Mouse (Mus musculus): ENCODE data around the gene Sectm1a. TPM values are rescaled to one million over a fixed set of nuclear protein-coding genes. Genes with fewer than 3 reads are reported as not detected.
"Not testable (repeated sequence)": the region's sequence is repeated elsewhere in the genome, so short reads cannot be mapped to it uniquely, and the experiment has no call there.

Sectm1a gene
- polyA plus RNA-seq, 1 experiment from 2014 or later = not detected

GRCm38 (mm10) chr11:121085181-121085580 lies 4.2 kb upstream of the Sectm1a start:
- no peak overlapping the region for H3K4me2 ChIP-seq
- H3K36me3 ChIP-seq (replicated peaks) = no peaks in the 10 kb centered on the region
- no peak overlapping the region for H3K4me3 ChIP-seq
- H3K4me1 ChIP-seq = no peaks in the 10 kb centered on the region
- no peaks in the 10 kb centered on the region for H3K27me3 ChIP-seq (replicated peaks)
- no peak for ATAC-seq (replicated peaks)
- 82% methylated on average over 5 of the region's 5 CpGs for WGBS
- no peak overlapping the region for H3K9ac ChIP-seq
- no peaks in the 10 kb centered on the region for H3K9me3 ChIP-seq
- H3K27ac ChIP-seq = no peak overlapping the region

GRCm38 (mm10) chr11:121082857-121083500 lies 2.0 kb upstream of the Sectm1a start:
- H3K27ac ChIP-seq = no peak overlapping the region
- H3K4me3 ChIP-seq = no peak overlapping the region
- H3K36me3 ChIP-seq (replicated peaks) = no peaks in the 10 kb centered on the region
- H3K4me1 ChIP-seq = no peaks in the 10 kb centered on the region
- H3K4me2 ChIP-seq = no peak overlapping the region
- ATAC-seq (replicated peaks) = no peak
- H3K27me3 ChIP-seq (replicated peaks) = no peaks in the 10 kb centered on the region
- no peaks in the 10 kb centered on the region for H3K9me3 ChIP-seq
- WGBS = 89% methylated on average over 6 of the region's 6 CpGs
- no peak overlapping the region for H3K9ac ChIP-seq

DNA sequence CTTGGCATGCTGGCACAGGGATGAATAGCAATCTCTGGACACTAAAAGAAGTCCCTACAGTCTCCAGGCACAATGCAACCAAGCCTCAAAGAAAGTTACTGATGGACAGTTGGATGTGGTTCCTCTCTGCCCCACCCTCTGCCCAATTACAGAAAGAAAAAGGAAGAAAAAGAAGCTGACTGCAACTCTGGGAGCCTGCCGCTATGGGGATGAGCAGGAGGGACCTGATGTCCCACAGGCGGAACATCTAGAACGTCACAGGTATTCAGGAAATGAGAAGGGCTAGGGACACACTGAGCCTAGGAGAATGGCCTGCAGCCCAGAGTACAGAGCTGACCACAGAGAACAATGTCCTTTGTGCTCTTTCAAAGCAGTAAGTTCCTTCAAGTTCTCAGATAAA lies 1.2 kb upstream of the Sectm1a start:
- Histone ChIP-seq H3K9ac (no peak overlapping the region), H3K9me3 (no peaks in the 10 kb centered on the region), H3K27me3 (replicated peaks) (no peaks in the 10 kb centered on the region), H3K4me2 (no peak overlapping the region), H3K27ac (no peak overlapping the region), H3K4me3 (no peak overlapping the region), H3K4me1 (no peaks in the 10 kb centered on the region), H3K36me3 (replicated peaks) (no peaks in the 10 kb centered on the region)
- 84% methylated on average over 3 of the region's 3 CpGs for WGBS
- ATAC-seq (replicated peaks) = no peak

DNA sequence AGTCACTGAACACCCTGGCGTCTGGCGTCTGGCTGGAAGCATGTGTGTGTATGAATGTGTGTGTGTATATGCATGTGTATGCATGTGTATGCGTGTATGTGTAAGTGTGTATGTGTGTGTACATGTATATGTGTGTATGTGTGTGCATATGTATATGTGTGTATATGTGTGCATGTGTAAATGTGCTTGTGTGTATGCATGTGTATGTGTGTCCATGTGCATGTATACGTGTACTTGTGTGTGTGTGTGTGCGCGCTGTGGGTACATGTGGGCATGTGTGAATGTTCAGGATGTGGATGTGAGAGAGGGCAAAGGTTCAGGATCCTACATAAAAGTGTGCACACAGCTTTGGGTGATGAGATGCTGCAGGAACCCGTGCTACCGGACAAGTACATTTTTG lies 690 bp downstream of the Sectm1a start:
- Histone ChIP-seq H3K4me3 (no peak overlapping the region), H3K27ac (no peak overlapping the region), H3K4me2 (no peak overlapping the region), H3K9me3 (no peaks in the 10 kb centered on the region), H3K4me1 (no peaks in the 10 kb centered on the region), H3K27me3 (replicated peaks) (no peaks in the 10 kb centered on the region), H3K36me3 (replicated peaks) (no peaks in the 10 kb centered on the region), H3K9ac (no peak overlapping the region)
- 94% methylated on average over 8 of the region's 8 CpGs for WGBS
- no peak for ATAC-seq (replicated peaks)

DNA sequence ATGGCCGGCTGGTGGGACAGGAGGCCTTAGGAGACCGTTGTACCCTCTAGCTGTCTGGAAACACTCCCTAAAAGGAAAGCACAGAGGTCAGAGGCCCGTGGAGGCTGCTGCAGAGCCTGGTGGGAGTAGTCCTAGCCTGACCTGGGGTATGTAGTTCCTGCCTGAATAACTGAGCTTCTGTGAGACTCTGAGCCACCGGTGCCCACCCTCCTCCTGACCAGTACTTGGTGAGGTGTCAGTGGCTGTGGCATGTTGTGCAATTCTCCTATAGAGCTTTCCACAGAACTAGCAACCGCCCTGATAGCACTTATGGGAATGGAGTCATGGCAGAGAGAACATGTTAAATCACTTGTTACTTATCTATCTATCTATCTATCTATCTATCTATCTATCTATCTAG lies 5.4 kb downstream of the Sectm1a start:
- H3K4me1 ChIP-seq = no peaks in the 10 kb centered on the region
- no peak overlapping the region for H3K9ac ChIP-seq
- ATAC-seq (replicated peaks) = no peak
- no peak overlapping the region for H3K27ac ChIP-seq
- no peaks in the 10 kb centered on the region for H3K27me3 ChIP-seq (replicated peaks)
- no peaks in the 10 kb centered on the region for H3K9me3 ChIP-seq
- no peak overlapping the region for H3K4me3 ChIP-seq
- no peaks in the 10 kb centered on the region for H3K36me3 ChIP-seq (replicated peaks)
- H3K4me2 ChIP-seq = no peak overlapping the region
- WGBS = 80% methylated on average over 5 of the region's 5 CpGs

GRCm38 (mm10) chr11:121069662-121070061 lies 11.4 kb downstream of the Sectm1a start:
- not testable (repeated sequence) for H3K9me3 ChIP-seq; H3K9ac ChIP-seq; ATAC-seq (replicated peaks); H3K36me3 ChIP-seq (replicated peaks); H3K27ac ChIP-seq; H3K4me3 ChIP-seq; H3K4me2 ChIP-seq; H3K4me1 ChIP-seq; H3K27me3 ChIP-seq (replicated peaks)
- 93% methylated on average over 12 of the region's 16 CpGs for WGBS

DNA sequence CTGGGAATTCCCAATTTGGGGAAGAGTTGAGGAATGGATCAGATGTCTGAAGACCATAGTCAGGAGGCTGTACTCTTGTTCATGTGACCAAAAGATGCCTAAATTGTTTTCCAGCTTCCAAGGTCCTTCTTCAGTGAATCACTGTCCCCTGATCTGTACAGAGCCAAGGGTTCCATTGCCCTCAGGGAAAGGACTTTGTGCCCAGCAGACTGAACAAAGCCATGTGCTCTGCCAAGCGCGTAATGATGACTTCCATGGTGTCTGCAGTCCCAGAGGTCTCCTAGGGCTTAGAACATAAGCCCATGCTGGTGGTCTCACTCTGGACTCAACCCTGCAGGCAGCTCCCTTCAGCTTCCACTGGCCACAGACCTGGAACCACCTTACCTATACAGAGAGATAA lies 13.1 kb downstream of the Sectm1a start:
- no peak for ATAC-seq (replicated peaks)
- H3K4me3 ChIP-seq = no peak overlapping the region
- no peaks in the 10 kb centered on the region for H3K9me3 ChIP-seq
- no peak overlapping the region for H3K27ac ChIP-seq
- H3K4me2 ChIP-seq = no peak overlapping the region
- H3K4me1 ChIP-seq = no peaks in the 10 kb centered on the region
- no peak overlapping the region for H3K9ac ChIP-seq
- WGBS = 88% methylated on average over 2 of the region's 2 CpGs
- no peaks in the 10 kb centered on the region for H3K27me3 ChIP-seq (replicated peaks)
- no peaks in the 10 kb centered on the region for H3K36me3 ChIP-seq (replicated peaks)

DNA sequence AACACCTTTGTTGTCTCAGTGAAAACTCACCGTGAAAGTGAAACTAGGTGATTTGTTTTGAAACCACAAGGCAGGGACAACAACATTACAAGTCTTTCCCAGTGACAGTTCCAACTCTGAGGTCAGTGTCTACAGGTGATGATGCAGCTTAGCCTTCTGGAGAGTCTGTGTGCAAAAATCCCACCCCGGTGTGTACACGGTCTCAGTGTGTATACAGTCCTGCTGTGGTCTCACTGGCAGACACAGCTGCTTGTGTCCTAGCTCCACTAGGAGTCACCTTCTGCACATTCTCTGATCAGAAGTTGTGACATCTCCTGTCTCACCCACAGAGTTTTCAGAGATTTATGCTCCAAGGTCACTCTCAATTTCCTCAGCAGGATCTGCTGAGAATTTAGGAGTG lies 16.8 kb downstream of the Sectm1a start:
- 83% methylated on average over 3 of the region's 3 CpGs for WGBS
- Histone ChIP-seq H3K9me3 (no peaks in the 10 kb centered on the region), H3K4me3 (no peak overlapping the region), H3K27ac (no peak overlapping the region), H3K4me2 (no peak overlapping the region), H3K9ac (no peak overlapping the region), H3K27me3 (replicated peaks) (no peaks in the 10 kb centered on the region), H3K4me1 (no peaks in the 10 kb centered on the region), H3K36me3 (replicated peaks) (no peaks in the 10 kb centered on the region)
- no peak for ATAC-seq (replicated peaks)

- Histone ChIP-seq H3K4me1 (no peaks in the 10 kb centered on the region), H3K9ac (no peak within 1 kb of the TSS), H3K27ac (no peak within 1 kb of the TSS), H3K4me3 (no peak within 1 kb of the TSS), H3K27me3 (replicated peaks) (no peaks in the 10 kb centered on the region), H3K36me3 (replicated peaks) (no peaks in the 10 kb centered on the region), H3K4me2 (no peak within 1 kb of the TSS), H3K9me3 (no peaks in the 10 kb centered on the region)
- WGBS = 79% methylated on average over 5 of the region's 5 CpGs
- ATAC-seq (replicated peaks) = no peak
Observed at GRCm38 (mm10) chr11:121063379-121063778, 17.6 kb downstream of the Sectm1a start, which contains the start of gene Sectm1b. Gene Sectm1b, minus strand, starts transcription at chr11:121063569.

GRCm38 (mm10) chr11:121061615-121062014 lies 19.4 kb downstream of the Sectm1a start:
- Histone ChIP-seq H3K27ac (no peak overlapping the region), H3K4me3 (no peak overlapping the region), H3K4me1 (no peaks in the 10 kb centered on the region), H3K9me3 (no peaks in the 10 kb centered on the region), H3K9ac (no peak overlapping the region), H3K4me2 (no peak overlapping the region), H3K36me3 (replicated peaks) (no peaks in the 10 kb centered on the region), H3K27me3 (replicated peaks) (no peaks in the 10 kb centered on the region)
- no peak for ATAC-seq (replicated peaks)
- WGBS = 74% methylated on average over 8 of the region's 8 CpGs

GRCm38 (mm10) chr11:121060401-121061067 lies 20.5 kb downstream of the Sectm1a start:
- H3K4me3 ChIP-seq; H3K4me1 ChIP-seq; H3K27ac ChIP-seq; H3K27me3 ChIP-seq (replicated peaks); ATAC-seq (replicated peaks); H3K4me2 ChIP-seq; H3K36me3 ChIP-seq (replicated peaks); H3K9ac ChIP-seq; H3K9me3 ChIP-seq: not testable (repeated sequence)
- WGBS = 90% methylated on average over 6 of the region's 6 CpGs

DNA sequence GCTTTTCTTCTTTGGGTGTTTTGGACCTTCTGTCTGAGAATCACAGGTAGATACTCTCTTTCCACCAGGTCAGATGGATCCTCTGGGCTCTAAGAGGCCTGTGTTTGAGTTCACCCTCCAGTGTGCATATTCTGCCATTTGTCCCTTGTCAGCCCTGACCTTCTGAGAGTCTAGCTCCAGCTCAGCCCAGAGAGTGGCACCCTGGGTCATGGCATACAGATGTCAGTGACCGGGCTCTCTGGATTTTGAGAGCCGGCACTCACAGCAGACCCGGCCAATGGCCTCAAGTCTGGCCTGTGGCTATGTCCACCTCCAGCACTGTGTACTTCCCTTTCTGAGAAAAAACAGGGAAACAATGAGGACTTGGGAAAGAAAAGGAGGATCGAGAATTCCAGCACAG lies 21.5 kb downstream of the Sectm1a start:
- H3K27ac ChIP-seq = no peak overlapping the region
- WGBS = 89% methylated on average over 4 of the region's 4 CpGs
- no peaks in the 10 kb centered on the region for H3K27me3 ChIP-seq (replicated peaks)
- no peak overlapping the region for H3K9ac ChIP-seq
- H3K9me3 ChIP-seq = no peaks in the 10 kb centered on the region
- no peak overlapping the region for H3K4me2 ChIP-seq
- ATAC-seq (replicated peaks) = no peak
- no peak overlapping the region for H3K4me3 ChIP-seq
- H3K4me1 ChIP-seq = no peaks in the 10 kb centered on the region
- no peaks in the 10 kb centered on the region for H3K36me3 ChIP-seq (replicated peaks)

- Histone ChIP-seq H3K27ac (no peak overlapping the region), H3K27me3 (replicated peaks) (no peaks in the 10 kb centered on the region), H3K36me3 (replicated peaks) (no peaks in the 10 kb centered on the region), H3K4me2 (no peak overlapping the region), H3K4me1 (no peaks in the 10 kb centered on the region), H3K9ac (no peak overlapping the region), H3K9me3 (no peaks in the 10 kb centered on the region), H3K4me3 (no peak overlapping the region)
- ATAC-seq (replicated peaks) = no peak
- 92% methylated on average over 4 of the region's 4 CpGs for WGBS
Observed at GRCm38 (mm10) chr11:121058956-121059355, 22.1 kb downstream of the Sectm1a start.

Measured in midbrain, embryonic 15.5 days (tissue).